Mouse (Mus musculus): ENCODE results near the gene Wrap53. TPM values are rescaled to one million over a fixed set of nuclear protein-coding genes. Genes with fewer than 3 reads are reported as not detected.

Wrap53 gene
- polyA plus RNA-seq, 1 experiment from 2014 or later: 17.9 TPM

- DNase-seq (ENCODE audit: low spot score) (no peak), ATAC-seq (replicated peaks; ENCODE audit: low FRiP score, low read depth) (no peak)
- no peak overlapping the region for H3K4me3 ChIP-seq (replicated peaks; ENCODE audit: low read depth, low read length)
- 46% methylated on average over 14 of the region's 14 CpGs for WGBS
- TF ChIP-seq CTCF (IDR thresholded peaks at IDR 0.05; ENCODE audit: low read depth): no peak
- no peaks in the 10 kb centered on the region for H3K9me3 ChIP-seq (replicated peaks; ENCODE audit: low read length)
- peaks cover 18% of the 10 kb centered on the region for H3K4me1 ChIP-seq (replicated peaks; ENCODE audit: insufficient read depth, low read length)
- peaks cover 8% of the 10 kb centered on the region; the same call in 1 of the 2 replicates for H3K36me3 ChIP-seq (ENCODE audit: insufficient read depth, low read length)
- no peak overlapping the region for H3K4me2 ChIP-seq (ENCODE audit: low read length)
- H3K27ac ChIP-seq: no peak overlapping the region
- H3K9ac ChIP-seq (ENCODE audit: low read depth, low read length): no peak overlapping the region
- H3K27me3 ChIP-seq (ENCODE audit: insufficient read depth, low read length): no peaks in the 10 kb centered on the region
Measured at GRCm38 (mm10) chr11:69557381-69557958, 22.6 kb downstream of the Wrap53 start.

- WGBS: 77% methylated on average over 5 of the region's 5 CpGs
- Histone ChIP-seq H3K4me2 (ENCODE audit: low read length) (no peak overlapping the region), H3K36me3 (ENCODE audit: insufficient read depth, low read length) (no peaks in the 10 kb centered on the region), H3K9me3 (replicated peaks; ENCODE audit: low read length) (no peaks in the 10 kb centered on the region), H3K27ac (no peak overlapping the region), H3K27me3 (ENCODE audit: insufficient read depth, low read length) (no peaks in the 10 kb centered on the region), H3K4me1 (replicated peaks; ENCODE audit: insufficient read depth, low read length) (peaks cover 11% of the 10 kb centered on the region), H3K9ac (ENCODE audit: low read depth, low read length) (no peak overlapping the region), H3K4me3 (replicated peaks; ENCODE audit: low read depth, low read length) (no peak overlapping the region)
- TF ChIP-seq CTCF (IDR thresholded peaks at IDR 0.05; ENCODE audit: low read depth): no peak
- DNase-seq (ENCODE audit: low spot score) (no peak), ATAC-seq (replicated peaks; ENCODE audit: low FRiP score, low read depth) (no peak)
Measured at GRCm38 (mm10) chr11:69554539-69555140, 25.4 kb downstream of the Wrap53 start.

- Histone ChIP-seq H3K9me3 (replicated peaks; ENCODE audit: low read length) (no peaks in the 10 kb centered on the region), H3K4me3 (replicated peaks; ENCODE audit: low read depth, low read length) (no peak overlapping the region), H3K4me2 (ENCODE audit: low read length) (no peak overlapping the region), H3K27ac (no peak overlapping the region), H3K9ac (ENCODE audit: low read depth, low read length) (no peak overlapping the region), H3K27me3 (ENCODE audit: insufficient read depth, low read length) (no peaks in the 10 kb centered on the region), H3K4me1 (replicated peaks; ENCODE audit: insufficient read depth, low read length) (no peaks in the 10 kb centered on the region; the same call in 1 of the 2 replicates), H3K36me3 (ENCODE audit: insufficient read depth, low read length) (no peaks in the 10 kb centered on the region)
- WGBS: 15% methylated on average over 2 of the region's 2 CpGs
- DNase-seq (ENCODE audit: low spot score): no peak
- no peak for TF ChIP-seq CTCF (IDR thresholded peaks at IDR 0.05; ENCODE audit: low read depth)
- ATAC-seq (replicated peaks; ENCODE audit: low FRiP score, low read depth): no peak
Measured at GRCm38 (mm10) chr11:69553341-69553721, 26.7 kb downstream of the Wrap53 start.

- Histone ChIP-seq H3K36me3 (ENCODE audit: insufficient read depth, low read length) (no peaks in the 10 kb centered on the region), H3K4me1 (replicated peaks; ENCODE audit: insufficient read depth, low read length) (no peaks in the 10 kb centered on the region; the same call in 1 of the 2 replicates), H3K9ac (ENCODE audit: low read depth, low read length) (no peak overlapping the region), H3K4me2 (ENCODE audit: low read length) (no peak overlapping the region), H3K9me3 (replicated peaks; ENCODE audit: low read length) (no peaks in the 10 kb centered on the region), H3K4me3 (replicated peaks; ENCODE audit: low read depth, low read length) (no peak overlapping the region), H3K27ac (no peak overlapping the region), H3K27me3 (ENCODE audit: insufficient read depth, low read length) (no peaks in the 10 kb centered on the region)
- no peak for TF ChIP-seq CTCF (IDR thresholded peaks at IDR 0.05; ENCODE audit: low read depth)
- DNase-seq (ENCODE audit: low spot score) (no peak), ATAC-seq (replicated peaks; ENCODE audit: low FRiP score, low read depth) (no peak)
- WGBS: 33% methylated on average over 14 of the region's 14 CpGs
Measured at GRCm38 (mm10) chr11:69552622-69553340, 27.3 kb downstream of the Wrap53 start.

GRCm38 (mm10) chr11:69551310-69551709 is 28.7 kb downstream of the Wrap53 start:
- Histone ChIP-seq H3K9ac (ENCODE audit: low read depth, low read length) (no peak overlapping the region), H3K27ac (no peak overlapping the region), H3K4me1 (replicated peaks; ENCODE audit: insufficient read depth, low read length) (peaks cover 7% of the 10 kb centered on the region; the same call in 1 of the 2 replicates), H3K9me3 (replicated peaks; ENCODE audit: low read length) (no peaks in the 10 kb centered on the region), H3K36me3 (ENCODE audit: insufficient read depth, low read length) (no peaks in the 10 kb centered on the region), H3K27me3 (ENCODE audit: insufficient read depth, low read length) (no peaks in the 10 kb centered on the region), H3K4me2 (ENCODE audit: low read length) (no peak overlapping the region), H3K4me3 (replicated peaks; ENCODE audit: low read depth, low read length) (no peak overlapping the region)
- no peak for TF ChIP-seq CTCF (IDR thresholded peaks at IDR 0.05; ENCODE audit: low read depth)
- WGBS: 76% methylated on average over 4 of the region's 4 CpGs
- DNase-seq (ENCODE audit: low spot score) (no peak), ATAC-seq (replicated peaks; ENCODE audit: low FRiP score, low read depth) (no peak)

- DNase-seq (ENCODE audit: low spot score) (no peak), ATAC-seq (replicated peaks; ENCODE audit: low FRiP score, low read depth) (no peak)
- Histone ChIP-seq H3K4me2 (ENCODE audit: low read length) (no peak within 1 kb of the TSS), H3K27ac (no peak within 1 kb of the TSS), H3K4me3 (replicated peaks; ENCODE audit: low read depth, low read length) (no peak within 1 kb of the TSS), H3K36me3 (ENCODE audit: insufficient read depth, low read length) (no peaks in the 10 kb centered on the region), H3K27me3 (ENCODE audit: insufficient read depth, low read length) (no peaks in the 10 kb centered on the region), H3K9me3 (replicated peaks; ENCODE audit: low read length) (no peaks in the 10 kb centered on the region), H3K4me1 (replicated peaks; ENCODE audit: insufficient read depth, low read length) (peaks cover 10% of the 10 kb centered on the region; the same call in 1 of the 2 replicates), H3K9ac (ENCODE audit: low read depth, low read length) (no peak within 1 kb of the TSS)
- WGBS: 45% methylated on average over 12 of the region's 12 CpGs
- no peak for TF ChIP-seq CTCF (IDR thresholded peaks at IDR 0.05; ENCODE audit: low read depth)
Measured at GRCm38 (mm10) chr11:69549060-69549656, 30.9 kb downstream of the Wrap53 start, which contains the start of gene Dnah2. Gene Dnah2 (minus strand): TSS chr11:69549110.
